Mouse (Mus musculus) cerebellum, postnatal 14 days (tissue): ENCODE results near the gene Cfdp1.
"Not testable (repeated sequence)": the region's sequence is repeated elsewhere in the genome, so short reads cannot be mapped to it uniquely, and the experiment has no call there.

ENCODE experiments used
- DNase-seq, 2 experiments: peaks; one replicate each; pipeline ENCODE4 v3.0.0; 2021; ENCODE audit warnings: mixed read lengths in 2 of 2

Cfdp1 gene

DNA sequence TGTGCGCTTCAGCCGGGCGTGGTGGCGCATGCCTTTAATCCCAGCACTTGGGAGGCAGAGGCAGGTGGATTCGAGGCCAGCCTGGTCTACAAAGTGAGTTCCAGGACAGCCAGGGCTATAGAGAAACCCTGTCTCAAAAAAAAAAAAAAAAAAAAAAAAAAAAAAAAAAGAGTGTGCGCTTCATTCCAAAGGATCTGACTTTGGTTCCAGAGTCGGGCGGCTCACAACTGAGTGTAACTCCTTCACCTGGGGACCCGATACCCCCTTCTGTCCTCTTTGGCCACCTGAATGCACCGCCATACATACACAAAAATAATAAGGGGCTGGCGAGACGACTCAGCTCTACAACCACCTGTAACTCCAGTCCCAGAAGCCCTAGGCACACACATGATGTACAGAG lies 872 bp downstream of the Cfdp1 start:
- DNase-seq, result not testable (repeated sequence)

DNA sequence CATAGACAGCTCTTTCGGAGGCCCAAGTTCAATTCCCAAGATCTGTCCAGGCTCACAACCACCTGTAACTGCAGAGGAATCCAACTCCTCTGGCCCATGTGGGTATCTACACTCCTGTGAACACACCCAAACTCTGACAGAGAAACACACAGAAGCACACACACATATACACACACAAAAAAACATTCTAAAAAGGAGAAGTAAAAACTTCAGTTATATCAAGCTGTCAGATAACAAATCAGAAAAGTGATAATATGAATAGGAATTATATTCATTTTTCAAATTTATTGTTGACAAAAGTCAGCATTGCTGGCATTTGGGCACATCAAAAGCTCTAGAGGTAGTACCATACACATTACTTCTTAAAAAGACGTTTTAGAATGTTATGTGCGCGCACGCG lies 7.3 kb downstream of the Cfdp1 start:
- no peak for DNase-seq

DNA sequence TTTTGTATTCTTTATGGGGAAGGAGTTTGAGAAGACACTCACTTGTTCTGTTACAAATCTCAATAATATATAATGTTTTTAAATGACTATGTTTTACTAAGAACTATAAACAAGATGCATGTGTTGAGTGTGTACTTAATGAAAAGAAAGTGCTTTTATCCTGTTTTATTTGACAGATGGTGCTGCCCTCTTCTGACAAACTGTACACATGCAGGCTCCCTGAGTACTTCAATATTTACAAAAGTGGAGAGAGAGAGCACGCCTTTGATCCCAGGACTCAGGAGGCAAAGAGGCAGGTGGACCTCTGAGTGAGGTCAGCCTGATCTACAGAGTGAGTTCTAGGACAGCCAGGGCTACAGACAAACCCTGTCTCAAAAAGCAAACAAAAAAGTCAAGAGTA lies 18.6 kb downstream of the Cfdp1 start:
- peak in 1 of 2 experiments; percentile 22 for DNase-seq

DNA sequence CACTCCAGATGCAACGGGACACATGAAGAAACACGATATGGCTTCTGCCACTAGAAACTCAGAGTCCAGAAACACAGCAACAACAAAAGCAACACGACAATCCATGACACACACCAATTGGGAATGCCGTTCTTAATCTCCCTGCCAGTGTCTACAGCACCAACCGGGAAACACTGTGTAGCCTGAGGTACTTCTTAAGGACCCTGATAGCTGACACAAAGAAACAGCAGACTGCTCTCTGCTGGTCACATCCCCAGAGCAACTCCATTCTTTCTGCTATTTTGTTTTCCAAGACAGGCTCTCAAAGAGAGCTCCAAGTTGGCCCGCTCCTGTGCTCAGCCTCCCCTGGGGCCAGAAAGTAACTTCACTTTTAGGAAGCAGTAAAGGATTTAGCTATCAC lies 20.1 kb downstream of the Cfdp1 start:
- DNase-seq, result no peak

DNA sequence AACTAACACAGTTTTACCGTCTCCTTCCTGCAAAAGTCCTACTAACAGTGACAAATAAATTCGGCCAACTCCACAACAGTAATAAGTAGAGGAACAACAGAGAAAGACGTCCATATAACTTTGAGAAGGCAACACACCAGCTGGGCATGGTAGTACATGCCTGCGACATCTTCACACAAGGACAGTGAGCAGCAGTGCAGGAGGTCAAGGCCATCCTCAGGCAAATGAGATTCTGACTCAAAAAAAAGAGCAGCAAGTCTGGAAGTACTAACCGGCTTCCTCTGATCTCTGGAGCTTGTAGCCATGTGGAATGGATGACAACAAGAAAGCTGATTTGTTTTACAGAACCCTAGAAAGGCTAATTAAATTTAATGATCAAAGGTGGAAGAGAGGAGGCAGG lies 21.1 kb downstream of the Cfdp1 start:
- no peak for DNase-seq

DNA sequence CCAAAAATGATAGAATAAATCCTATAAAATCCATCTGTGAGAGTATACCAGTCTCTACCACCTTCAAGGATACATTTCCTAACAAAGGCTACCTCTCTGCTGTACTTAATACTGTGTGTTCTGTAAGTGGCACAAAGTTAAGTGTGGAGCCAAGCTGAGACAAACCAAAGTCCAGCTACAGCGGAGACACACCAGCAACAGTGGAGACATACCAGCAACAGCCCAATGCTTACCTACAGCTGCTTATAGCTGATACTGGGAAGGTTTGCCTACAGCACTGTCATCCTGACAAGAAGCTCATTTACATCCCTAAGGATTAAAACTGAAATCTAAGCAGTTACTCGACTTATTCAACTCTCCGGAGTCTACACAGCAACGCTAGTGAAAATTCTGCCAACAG lies 22.1 kb downstream of the Cfdp1 start:
- no peak for DNase-seq

DNA sequence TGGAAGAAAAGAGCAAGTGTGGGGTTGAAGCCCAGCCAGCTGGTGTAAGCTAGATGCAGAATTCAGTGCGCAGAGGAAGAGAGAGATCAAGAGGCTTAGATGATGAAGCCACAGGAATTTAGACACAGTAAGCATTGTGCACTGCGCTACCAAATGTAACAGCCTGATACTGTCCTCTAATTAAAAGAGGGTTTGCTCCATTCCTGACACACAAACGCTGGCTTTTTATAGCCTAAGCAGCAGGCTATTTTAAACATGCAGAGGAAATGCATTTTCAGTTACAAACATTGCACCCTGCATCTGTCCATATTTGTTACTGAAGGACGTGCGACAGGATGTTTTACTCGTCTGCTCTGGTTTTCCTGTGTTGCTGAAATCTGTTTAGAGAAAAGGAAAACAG lies 25.5 kb downstream of the Cfdp1 start:
- DNase-seq, result no peak

DNA sequence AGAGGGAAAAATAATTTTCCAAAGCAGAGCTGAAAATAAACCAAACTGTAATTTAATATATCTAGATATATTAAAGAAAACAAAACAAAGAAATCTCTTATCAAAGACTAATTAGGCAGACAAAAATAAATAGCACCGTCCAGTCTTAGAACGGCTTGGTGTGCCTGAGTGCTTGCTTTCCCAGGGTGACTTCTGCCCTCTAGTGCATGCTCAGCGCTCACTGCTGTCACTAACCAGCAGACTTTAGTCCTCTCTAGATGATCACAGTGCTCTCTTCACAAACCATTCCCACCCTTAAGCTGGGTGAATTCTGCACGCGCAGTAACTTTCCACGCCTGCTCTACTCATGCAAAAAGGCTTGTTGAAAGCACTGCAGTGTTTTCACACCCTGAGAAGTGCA lies 28.9 kb downstream of the Cfdp1 start:
- peak; percentile 56 to 61 for DNase-seq

DNA sequence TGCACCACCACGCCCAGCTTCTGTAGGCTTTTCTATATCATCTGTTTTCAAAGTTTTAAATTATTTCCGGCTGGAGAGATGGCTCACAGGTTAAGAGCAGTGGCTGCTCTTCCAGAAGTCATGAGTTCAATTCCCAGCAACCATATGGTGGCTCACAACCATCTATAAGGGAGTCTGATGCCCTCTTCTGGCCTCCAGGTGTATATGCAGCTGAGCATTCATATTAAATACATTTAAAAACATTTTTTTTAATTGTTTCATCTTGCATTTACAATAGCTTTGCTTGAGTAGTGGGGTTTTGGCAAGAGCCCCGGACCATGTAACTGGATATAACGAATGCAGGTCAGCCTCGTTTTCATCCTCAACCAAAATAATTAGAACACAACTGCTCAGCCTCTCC lies 29.8 kb downstream of the Cfdp1 start:
- no peak for DNase-seq

DNA sequence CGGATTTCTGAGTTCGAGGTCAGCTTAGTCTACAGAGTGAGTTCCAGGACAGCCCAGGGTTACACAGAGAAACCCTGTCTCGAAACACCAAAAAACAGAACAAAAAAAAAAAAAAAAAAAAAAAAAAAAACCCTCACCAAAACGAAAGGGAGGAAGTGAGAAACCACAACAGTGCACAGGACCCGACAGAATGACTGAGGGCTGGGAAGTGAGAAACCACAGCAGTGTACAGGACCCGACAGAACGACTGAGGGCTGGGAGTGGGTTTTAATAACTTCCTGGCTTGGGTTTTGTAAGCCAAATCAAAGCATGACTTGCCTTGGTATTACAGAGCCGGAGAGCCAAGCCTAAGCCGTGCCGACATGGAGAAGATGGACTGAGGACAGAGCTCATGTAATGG lies 32.9 kb downstream of the Cfdp1 start:
- DNase-seq, result no peak

DNA sequence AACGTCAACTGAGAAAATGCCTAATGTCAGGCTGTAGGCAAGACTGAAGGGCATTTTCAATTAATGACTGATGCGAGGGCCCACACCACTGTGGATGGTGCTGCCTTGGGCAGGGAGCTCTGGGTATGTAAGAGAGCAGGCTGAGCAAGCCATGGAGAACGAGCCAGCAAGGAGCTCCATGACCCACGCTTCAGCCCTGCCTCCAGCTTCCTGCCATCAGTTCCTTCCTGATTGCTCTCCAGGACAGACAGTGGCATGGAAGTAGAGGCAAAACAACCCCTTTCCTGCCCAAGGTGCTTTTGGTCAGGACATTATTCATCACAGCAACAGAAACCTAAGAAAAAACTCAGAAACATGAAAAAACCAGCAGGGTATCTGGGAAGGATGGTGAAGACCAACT lies 33.4 kb downstream of the Cfdp1 start:
- DNase-seq, result no peak

DNA sequence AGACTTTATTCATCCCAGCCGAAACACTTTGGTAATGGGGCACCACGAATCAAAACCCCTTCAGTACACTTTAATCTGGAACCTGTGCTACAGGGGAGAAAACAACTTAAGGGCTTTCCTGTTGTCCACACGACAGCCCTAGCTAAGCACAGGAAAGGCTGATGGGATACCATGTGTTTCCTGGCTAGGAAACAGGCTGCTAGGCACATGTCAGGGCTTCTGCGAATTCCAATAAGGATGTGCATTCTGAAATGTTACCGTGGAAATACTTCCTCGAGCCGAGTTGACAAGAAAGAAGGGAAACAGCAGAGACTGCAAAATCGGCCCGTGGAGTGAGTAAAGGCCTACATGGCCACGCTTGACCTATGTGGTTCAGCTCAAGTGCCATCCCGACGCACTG lies 34.1 kb downstream of the Cfdp1 start:
- DNase-seq, result no peak

DNA sequence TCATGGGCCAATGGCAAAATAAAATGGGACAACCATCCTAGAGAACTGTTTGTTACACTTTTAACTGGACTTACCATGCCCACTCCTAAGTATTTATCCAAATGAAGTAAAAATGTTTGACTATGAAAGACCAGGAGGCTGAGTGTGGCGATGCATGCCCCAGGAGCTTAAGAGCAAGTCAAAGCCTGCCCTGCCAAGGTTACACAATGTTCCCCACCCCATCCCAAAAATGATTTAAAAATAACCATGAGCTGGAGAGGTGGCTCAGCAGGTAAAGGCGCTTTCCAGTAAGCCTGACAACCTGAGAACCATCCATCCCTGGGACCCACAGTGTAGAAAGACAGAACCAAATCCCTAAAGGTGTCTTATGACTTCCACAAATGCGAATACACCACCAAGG lies 35.5 kb downstream of the Cfdp1 start:
- no peak for DNase-seq

DNA sequence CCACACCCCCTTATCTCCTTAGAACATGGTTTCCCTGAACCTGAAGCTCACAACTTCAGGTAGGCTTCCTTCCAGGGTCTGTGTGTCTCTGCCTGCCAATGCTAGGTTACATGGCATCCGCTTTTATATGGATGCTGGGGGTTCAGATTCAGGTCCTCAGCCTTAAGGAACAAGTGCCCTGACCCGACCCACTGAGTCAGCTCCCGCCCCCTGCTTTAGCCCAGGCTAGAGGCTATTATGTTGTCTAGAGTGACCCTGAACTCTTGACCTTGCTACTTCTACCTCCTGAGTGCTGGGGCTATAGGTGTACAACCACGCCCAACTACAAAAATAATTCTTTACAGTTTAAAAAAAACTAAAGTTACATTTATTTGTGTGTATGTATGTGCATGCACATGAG lies 39.0 kb downstream of the Cfdp1 start:
- no peak for DNase-seq

DNA sequence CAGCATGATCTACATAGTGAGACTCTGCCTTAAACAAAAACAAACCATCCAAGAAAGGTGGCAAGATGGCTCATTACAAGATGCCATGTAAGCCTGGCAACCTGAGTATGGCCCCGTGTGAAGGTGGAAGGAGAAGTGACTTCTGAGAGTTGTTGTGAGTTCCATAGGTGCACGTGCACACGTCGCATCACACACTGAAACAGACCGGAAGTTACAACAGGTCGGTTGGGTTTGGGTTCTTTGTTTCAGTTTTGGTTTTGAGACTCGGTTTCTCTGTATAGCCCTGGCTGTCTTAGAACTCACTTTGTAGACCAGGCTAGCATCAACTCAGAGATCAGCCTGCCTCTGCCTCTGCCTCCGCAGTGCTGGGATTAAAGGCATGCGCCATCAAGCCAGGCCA lies 40.3 kb downstream of the Cfdp1 start:
- DNase-seq, result no peak

DNA sequence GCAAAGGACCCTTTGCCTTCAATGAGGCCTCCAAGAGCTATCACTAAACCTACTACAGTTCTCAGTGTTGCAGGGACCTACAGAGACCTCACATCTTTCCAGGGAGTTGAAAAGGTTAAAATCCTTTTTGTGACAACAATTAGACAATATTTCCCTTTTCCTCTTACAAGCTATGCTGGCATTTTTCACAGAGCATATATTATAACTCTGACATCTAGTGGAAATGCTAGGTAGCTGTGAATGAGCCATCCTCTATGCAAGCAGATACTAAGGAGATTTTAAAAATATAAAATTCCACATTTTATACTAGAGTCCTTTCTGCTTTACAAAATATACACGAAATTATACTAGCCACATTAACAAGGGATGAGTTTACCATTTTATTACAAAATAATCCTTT lies 41.3 kb downstream of the Cfdp1 start:
- peak in 1 of 2 experiments; percentile 25 for DNase-seq

DNA sequence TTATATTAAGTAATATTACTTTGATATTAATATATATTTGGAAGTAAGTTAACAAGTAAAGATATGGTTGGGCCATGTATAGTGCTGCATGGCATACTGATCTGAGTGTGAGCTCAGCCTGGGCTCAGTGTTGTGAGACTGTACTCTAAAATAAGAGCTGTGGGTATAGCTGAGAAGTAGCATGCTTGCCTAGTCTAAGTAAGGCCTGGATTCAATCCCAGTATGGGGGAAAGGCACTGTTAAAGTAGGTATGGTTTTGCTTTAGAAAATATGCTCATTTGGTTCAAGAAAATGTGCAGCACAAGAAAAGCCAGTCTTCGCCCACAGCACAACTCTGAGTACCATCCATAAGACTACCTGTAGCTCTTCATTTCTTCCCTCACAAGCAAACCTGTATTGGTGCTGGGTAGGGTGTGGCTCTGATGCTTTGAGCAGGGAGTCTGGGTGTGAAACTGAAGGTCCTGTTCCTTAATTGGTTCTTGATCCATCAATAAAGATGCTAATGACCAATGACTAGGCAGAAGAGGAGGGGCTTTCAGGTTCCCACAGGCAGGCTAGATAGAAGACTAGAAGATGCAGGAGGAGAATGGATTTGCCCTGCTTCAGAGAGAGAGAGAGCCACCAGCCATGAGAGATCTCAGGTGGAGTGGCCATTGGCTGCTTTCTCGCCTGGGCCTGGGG lies 43.3 kb downstream of the Cfdp1 start:
- no peak for DNase-seq

DNA sequence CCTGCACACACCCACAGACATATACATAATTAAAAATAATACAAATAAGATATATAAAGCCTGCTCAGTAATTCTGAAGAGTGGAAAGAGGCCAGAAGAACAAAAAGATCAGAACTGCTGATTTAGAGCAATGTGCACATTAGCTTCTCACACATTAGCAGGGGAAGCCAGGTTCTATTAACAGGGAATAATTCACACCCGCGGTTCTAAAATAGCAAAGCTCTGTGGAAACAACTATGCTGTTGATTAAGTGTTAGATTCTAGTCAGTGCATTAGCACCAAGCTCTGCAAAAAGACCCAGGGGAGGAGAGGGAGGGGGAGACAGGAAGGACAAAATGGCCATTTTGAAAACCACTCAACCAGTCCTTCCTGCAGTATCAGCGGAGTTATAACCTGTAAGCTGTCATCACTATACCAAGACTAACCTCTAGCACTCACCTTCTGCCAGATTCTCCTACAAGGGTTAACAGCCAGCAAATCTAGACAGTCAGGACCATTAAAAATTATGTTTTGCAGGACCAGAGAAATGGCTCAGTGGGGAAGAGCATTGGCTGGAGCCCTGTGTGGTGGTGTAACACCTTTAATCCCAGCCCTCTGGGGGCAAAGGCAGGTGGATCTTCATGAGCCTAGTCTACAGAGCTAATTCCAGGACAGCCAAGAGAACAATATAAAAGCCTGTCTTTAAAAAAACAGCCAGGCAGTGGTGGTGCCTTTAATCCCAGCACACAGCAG lies 45.0 kb downstream of the Cfdp1 start:
- no peak for DNase-seq

DNA sequence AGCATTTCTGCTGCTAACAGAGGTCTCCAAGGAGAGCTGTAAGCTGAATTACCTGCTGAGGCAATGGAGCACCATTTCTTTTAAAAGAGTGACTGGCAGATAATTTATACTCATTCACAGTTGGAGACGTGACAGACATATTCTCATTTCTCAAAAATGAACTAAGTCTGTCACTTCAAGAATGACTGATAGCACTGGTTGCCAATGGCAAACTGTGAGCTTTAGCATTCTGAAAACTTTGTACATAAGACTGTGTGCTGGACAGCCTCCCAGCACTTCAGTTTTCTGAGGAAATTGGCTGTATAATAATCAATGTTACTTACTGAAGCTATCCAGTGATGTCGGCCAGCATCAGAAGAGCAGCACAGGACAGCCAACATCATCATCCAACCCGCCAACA lies 46.1 kb downstream of the Cfdp1 start:
- no peak for DNase-seq

DNA sequence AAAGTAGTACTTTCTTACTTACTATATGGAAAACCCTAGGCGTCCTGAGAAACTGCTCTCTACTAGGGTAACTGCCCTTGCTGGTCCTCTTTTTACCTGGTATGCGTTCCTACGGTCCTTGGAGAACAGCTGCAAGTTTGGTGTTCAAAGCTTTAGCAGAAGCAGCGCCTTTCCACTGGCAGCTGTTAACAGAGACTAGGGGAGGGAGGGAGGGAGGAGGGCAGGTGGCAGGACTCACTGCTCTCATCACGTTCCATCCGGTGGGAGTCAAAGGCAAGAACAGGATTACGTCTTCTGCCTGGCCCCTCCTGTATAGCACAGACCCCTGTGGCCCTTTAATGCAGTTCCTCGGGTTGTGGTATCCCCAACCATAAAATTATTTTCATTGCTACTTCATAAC lies 50.7 kb downstream of the Cfdp1 start:
- no peak for DNase-seq

DNA sequence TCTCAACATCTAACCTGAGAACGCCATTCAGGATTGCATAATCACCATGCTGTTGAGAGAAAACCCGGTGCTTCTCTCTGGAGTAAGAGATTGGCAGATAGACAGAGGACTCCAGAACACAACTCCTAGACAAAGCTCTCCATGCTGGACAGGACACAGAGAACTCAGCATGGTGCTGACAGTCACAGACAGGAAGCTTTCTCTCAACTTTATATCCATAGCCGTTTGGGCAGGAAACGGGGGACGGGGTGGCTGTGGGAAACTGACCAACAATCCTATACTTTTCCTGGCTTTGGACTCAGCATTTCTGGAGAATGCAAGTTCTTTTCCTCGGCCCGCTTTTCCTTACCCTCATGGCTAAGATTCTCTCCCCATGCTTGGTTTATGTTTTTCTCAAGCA lies 51.8 kb downstream of the Cfdp1 start:
- no peak for DNase-seq

DNA sequence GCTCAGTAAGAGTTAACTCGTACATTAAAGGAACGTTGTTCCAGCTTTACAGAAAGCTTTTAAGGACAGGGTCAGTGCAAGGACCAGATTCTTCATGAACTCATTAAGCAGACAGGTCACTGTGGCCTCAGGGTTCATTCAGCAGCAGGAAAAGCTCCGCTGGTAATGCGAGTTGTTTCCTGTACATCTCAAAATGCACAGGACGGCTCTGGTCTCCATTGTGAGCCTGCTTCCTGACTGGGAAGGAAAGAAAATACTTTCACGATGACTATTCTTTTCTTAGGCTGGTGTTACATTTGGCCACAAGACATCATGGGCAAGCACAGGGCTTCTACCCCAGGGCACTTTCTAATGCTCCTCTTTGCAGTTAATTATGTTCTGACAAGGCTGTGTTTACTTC lies 52.6 kb downstream of the Cfdp1 start:
- no peak for DNase-seq

DNA sequence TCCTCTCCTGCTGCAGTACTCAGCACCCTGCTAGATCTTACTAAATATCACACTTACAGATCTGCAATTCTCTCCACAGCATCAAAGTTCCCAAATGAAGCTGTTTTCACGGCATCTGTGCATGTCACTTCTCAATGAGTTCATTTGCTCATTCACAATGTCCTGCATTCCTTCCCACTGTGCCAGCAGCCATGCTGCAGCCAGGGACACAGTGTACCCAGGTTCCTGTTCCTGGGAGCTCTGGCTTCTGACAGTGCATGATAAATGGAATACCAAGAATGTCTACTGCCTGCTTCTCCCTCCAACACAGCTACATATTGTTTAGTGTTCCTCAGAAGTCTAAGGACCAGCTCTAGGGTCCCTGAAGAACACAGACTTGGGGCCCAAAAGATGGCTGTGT lies 57.6 kb downstream of the Cfdp1 start:
- no peak for DNase-seq

DNA sequence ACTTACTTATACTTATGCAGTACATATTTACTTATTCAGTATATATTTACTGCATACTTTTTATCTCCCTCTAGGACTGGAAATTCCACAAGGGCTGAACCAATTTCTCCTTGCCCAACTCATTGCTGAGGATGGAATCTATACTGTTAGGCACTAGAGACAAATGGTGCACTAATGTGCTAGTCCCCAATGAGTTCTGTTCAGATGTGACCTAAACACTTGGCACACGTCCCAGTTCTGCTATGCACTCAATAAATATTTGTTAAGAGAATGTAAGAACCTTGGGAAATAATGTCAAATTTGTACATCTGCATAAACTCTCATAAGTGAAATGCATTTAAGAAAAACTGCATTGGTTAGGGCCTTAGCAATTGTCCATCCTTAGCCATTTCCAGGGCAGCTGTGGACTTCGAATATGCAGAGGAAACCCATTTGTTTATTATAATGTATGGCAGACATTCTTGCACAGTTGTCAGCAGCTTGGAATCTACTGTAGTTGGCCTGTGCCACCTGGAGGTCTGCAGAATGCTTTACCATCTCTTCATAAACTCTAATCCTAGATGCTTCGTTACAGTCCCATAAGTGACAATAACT lies 60.7 kb downstream of the Cfdp1 start:
- no peak for DNase-seq

DNA sequence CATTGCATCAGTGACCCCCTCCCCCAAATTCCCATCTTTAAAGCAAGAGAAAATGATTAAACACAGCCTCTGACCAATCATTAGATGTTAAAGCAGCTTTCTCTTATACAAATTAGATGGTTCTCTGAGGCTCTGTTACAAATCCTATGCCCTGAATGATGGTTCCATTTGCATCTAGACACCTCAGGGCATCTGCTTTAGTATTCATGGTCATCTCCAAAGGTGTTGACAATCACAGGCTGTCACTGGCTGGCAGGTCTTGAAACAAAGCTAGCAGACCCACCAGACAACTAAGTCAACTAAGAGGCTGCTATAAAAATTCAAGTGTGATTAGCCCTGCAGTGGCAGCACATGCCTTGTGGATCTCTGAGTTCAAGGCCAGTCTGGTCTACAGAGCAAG lies 64.5 kb downstream of the Cfdp1 start:
- no peak for DNase-seq
